Mouse (Mus musculus): ENCODE data around the gene Perm1.

Perm1 gene

GRCm38 (mm10) chr4:156200623-156201475, 14.8 kb upstream of the Perm1 start, which contains the start of gene Isg15:
TSS of gene Isg15 (minus strand) at chr4:156200818.
- DNase-seq (ENCODE audit: low spot score), result peak; percentile 64

- no peak for DNase-seq (ENCODE audit: low spot score)
These were observed 13.2 kb upstream of the Perm1 start for GRCm38 (mm10) chr4:156202462-156202893.

GRCm38 (mm10) chr4:156203001-156203412, 12.7 kb upstream of the Perm1 start, which contains the start of gene AW011738:
TSS of gene AW011738 (plus strand) at chr4:156203304.
- DNase-seq (ENCODE audit: low spot score), result peak; percentile 82

GRCm38 (mm10) chr4:156203413-156204131, 12.1 kb upstream of the Perm1 start:
- no peak for DNase-seq (ENCODE audit: low spot score)

GRCm38 (mm10) chr4:156208872-156209271, 6.8 kb upstream of the Perm1 start:
- DNase-seq (ENCODE audit: low spot score), result no peak

GRCm38 (mm10) chr4:156209963-156210635, 5.6 kb upstream of the Perm1 start:
- no peak for DNase-seq (ENCODE audit: low spot score)

- no peak for DNase-seq (ENCODE audit: low spot score)
These were observed 2.5 kb upstream of the Perm1 start for GRCm38 (mm10) chr4:156213134-156213533.

- DNase-seq (ENCODE audit: low spot score), result no peak
These were observed 528 bp downstream of the Perm1 start for GRCm38 (mm10) chr4:156216196-156216595.

- no peak for DNase-seq (ENCODE audit: low spot score)
These were observed 1.5 kb downstream of the Perm1 start for GRCm38 (mm10) chr4:156217022-156217669.

GRCm38 (mm10) chr4:156217838-156218237, 2.2 kb downstream of the Perm1 start:
- DNase-seq (ENCODE audit: low spot score), result no peak

GRCm38 (mm10) chr4:156219936-156220335, 4.3 kb downstream of the Perm1 start:
- no peak for DNase-seq (ENCODE audit: low spot score)

- no peak for DNase-seq (ENCODE audit: low spot score)
These were observed 8.6 kb downstream of the Perm1 start for GRCm38 (mm10) chr4:156224276-156224675.

- peak; percentile 54 for DNase-seq (ENCODE audit: low spot score)
These were observed 12.2 kb downstream of the Perm1 start for GRCm38 (mm10) chr4:156227752-156228392.

GRCm38 (mm10) chr4:156228393-156229024, 12.8 kb downstream of the Perm1 start:
- peak; percentile 25 for DNase-seq (ENCODE audit: low spot score)

GRCm38 (mm10) chr4:156234021-156234501, 18.4 kb downstream of the Perm1 start:
- DNase-seq (ENCODE audit: low spot score), result no peak

GRCm38 (mm10) chr4:156234701-156235213, 19.1 kb downstream of the Perm1 start, which contains the start of gene Plekhn1:
TSS of gene Plekhn1 (minus strand) at chr4:156234857.
- peak; percentile 71 for DNase-seq (ENCODE audit: low spot score)

- DNase-seq (ENCODE audit: low spot score), result no peak
These were observed 19.7 kb downstream of the Perm1 start for GRCm38 (mm10) chr4:156235360-156235770.

- DNase-seq (ENCODE audit: low spot score), result peak; percentile 92
These were observed 20.3 kb downstream of the Perm1 start, which contains the start of gene Noc2l for GRCm38 (mm10) chr4:156235808-156236533. TSS of gene Noc2l (plus strand) at chr4:156236010.

- DNase-seq (ENCODE audit: low spot score), result no peak
These were observed 21.2 kb downstream of the Perm1 start for GRCm38 (mm10) chr4:156236651-156237447.

All from lung, postnatal 25 days (tissue).